Mouse (Mus musculus) cerebellum, postnatal 14 days (tissue): ENCODE measurements around the gene Cxcr5.

ENCODE experiments used
- DNase-seq, 2 experiments: peaks; one replicate each; pipeline ENCODE4 v3.0.0; 2021; ENCODE audit warnings: mixed read lengths in 2 of 2

Cxcr5 gene

DNA sequence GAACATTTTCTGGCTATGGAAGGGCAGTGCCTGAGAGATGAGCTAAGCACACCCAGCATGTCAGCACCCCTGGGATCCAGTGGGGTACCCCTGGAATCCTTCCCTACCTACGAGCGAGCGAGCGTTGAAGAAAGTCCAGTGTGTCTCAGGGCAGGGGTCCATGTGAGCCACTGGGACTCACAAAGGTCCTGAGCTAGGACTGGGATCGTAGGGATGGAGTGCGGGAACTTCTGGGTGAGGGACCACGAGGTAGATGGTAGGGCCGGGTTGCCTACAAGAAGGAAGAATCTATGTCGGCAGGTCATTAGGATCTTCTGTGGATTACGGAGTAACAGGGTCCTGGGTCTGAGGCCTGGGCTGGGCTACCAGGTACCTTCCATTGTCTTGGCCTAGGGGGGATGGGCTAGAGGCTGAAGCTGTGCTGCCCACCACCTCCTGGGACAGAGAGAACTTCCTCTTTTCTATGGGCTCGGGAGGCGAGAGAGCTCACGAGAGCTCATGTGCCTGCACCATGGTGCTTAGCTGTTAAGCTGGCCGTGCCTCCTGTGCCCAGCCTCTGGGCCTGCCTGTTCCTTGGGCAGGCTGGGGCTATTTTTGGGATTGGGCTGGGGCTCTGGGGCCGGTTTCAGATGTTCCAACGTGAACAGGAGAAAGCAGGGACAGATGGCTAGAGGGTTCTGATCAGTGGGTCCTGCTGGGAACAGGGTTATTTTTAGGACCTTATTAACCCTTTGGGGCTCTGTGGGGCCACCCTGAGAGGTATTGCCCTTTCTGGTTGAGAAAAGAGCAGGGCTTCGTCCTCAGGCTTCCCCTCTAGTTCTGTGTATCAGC is 68.8 kb downstream of the Cxcr5 start:
- peak; percentile 74 to 77 for DNase-seq

GRCm38 (mm10) chr9:44491351-44491750 is 70.3 kb downstream of the Cxcr5 start:
- no peak for DNase-seq

DNA sequence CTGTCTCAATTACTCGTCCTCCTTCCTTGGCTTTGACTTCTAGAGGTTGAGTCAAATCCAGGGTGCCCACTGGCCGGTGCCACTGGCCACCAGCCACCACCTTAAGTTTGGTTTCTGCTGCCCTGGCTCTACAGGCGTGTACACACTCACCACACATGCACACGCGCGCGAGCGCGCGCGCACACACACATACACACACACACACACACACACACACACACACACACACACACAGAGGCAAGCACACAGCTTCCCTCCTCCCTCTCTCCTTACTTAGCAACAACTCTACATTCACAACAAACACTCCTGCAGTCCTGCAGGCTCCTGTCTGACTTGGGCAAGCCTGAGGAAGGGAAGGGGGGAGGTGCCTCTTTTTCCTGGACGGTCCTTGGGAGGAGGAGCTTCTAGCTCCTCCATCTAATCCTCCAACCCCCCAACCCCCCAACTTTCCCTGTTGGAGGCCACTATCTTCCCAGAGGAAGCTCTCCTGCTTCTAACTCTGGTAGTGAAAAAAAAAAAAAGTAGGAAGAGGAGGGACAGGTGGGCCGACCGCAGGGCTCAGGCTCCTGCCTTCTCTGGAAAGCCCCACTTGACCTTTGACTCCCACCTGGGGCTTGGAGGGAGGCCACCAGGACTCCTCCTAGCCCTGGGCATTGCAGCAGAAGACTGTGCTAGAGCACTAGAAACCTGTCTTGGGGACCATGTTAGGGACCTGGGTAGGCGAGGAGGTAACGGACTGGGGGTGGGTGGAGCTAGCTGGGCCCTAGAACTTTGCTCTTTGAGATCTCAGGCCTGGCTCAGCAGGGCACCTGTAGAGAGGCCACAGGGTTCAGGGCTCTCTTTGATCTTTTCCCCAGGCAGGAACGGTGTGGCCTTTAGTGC is 71.3 kb downstream of the Cxcr5 start:
- peak in 1 of 2 experiments; percentile 49 for DNase-seq

DNA sequence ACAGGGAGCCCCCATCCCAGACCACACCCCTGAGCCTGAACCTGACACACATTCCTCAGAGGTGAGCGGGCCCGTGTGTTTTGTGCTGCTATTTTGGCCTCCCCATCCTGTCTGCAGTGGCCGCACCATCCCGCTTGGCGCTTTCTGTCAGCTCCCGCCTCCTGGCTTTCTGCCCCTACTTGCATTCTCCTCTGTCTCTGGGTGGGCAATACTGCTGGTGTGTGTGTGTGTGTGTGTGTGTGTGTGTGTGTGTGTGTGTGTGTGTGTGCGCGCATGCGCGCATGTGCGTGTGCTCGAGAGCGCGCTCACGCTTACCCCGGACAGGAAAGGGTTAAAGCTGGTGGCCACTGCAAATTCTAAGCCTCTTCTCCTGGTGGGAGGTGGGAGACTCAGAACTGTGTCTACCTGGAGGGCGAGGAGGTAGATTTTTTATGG is 72.0 kb downstream of the Cxcr5 start:
- DNase-seq, result peak; percentile 74 to 81

GRCm38 (mm10) chr9:44488855-44489381 is 72.8 kb downstream of the Cxcr5 start:
- DNase-seq, result peak; percentile 64 to 65

GRCm38 (mm10) chr9:44488416-44488815 is 73.3 kb downstream of the Cxcr5 start:
- no peak for DNase-seq

DNA sequence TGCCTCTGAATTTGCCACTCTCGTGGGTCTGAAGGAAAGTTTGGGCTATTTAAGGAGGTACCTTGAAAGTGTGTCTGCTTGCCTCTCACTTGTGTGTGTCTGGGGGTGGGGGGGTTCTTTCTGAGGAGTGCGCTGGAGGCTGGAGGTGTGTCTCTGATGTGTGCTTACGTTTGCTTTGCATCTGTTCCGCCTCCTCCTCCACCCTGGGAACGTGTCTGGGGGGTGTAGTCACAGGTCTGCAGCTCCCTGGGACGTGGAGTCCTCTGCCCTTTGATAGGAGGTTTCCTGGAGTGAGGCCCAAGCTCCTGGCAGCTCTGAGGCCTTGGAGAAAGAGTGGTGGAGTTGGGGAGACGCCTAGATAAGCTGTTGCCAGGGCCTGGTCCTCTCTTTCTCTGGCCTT is 74.2 kb downstream of the Cxcr5 start:
- peak in 1 of 2 experiments; percentile 35 for DNase-seq

GRCm38 (mm10) chr9:44486741-44487421 is 74.8 kb downstream of the Cxcr5 start:
- DNase-seq, result peak in 1 of 2 experiments; percentile 36

DNA sequence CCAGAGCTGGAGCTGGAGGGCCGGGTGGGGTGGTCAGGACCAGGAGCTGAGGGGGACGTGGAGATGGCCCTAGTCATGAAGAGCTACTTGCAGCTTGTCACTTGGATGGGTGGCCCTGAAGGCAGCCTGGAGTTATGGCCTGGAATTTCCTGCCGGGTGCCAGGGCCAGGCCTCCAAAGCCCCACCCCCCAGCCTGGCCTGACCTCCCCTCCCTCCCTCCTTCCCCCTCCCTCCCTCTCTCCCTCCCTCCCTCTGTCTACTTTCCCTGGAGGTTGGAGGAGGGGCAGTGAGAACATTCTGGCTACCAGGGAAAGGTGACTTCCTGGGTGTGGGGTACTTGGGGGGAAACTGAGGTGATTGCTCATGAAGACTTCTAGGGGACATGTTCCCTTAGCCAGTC is 75.3 kb downstream of the Cxcr5 start:
- DNase-seq, result peak in 1 of 2 experiments; percentile 22

GRCm38 (mm10) chr9:44485516-44486161 is 76.0 kb downstream of the Cxcr5 start:
- peak in 1 of 2 experiments; percentile 20 for DNase-seq

DNA sequence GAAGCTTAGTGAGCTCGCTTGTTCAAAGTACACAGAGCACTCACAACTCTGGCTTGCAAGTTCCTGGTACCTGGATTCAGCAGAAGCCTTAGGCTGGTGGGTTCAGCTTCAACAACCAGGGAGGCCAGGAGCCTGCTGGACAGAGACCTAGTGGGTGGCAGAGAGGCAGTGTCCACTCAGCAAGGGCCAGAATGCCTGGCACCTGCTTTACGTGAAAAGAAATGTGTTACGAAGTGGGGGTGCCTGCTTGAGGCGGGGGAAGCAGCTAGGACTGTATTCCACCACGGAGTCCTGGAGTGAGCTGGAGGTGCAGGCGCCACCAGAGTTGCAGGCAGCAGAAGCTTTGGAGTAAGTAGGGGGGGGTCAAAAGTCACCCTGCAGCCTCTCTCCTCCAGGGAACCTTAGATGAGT is 76.6 kb downstream of the Cxcr5 start:
- DNase-seq, result no peak

DNA sequence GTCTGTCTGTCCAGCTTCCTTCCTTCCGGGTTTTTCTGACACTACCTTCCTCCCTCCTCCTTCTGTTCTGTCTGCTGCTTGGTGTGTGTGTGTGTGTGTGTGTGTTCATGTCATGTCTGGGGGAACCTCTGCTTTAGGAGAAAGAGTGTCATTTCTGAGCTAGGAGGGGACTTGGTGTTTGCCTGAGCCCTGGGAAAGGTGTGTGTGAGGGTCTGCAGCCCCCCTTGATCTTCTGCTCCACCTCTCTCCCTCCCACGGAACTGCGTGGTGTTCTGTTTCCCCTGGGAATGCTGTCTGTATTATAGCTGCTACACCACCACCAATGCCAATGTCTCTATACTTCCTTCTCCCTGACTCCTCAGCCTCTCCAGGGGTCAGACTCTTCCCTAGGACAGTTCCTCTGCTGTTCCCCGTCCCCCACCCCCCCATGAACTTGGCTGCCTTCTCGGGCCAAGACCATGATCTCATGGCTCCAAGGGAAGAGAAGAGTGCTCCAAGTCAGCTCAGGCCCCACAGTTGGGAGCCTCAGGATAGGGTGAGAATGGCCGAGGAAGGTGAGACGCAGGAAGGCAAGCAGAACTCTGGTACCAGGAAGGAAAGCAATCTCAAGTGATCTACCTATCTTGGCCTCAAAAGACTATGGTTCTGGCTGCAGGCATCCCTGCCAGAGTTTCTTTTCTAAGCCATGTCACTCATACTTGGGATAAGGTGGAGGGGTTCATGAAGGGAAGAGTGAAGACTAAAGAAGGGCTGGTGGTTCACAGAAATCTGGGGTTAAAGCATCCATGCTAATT is 77.2 kb downstream of the Cxcr5 start:
- DNase-seq, result no peak

DNA sequence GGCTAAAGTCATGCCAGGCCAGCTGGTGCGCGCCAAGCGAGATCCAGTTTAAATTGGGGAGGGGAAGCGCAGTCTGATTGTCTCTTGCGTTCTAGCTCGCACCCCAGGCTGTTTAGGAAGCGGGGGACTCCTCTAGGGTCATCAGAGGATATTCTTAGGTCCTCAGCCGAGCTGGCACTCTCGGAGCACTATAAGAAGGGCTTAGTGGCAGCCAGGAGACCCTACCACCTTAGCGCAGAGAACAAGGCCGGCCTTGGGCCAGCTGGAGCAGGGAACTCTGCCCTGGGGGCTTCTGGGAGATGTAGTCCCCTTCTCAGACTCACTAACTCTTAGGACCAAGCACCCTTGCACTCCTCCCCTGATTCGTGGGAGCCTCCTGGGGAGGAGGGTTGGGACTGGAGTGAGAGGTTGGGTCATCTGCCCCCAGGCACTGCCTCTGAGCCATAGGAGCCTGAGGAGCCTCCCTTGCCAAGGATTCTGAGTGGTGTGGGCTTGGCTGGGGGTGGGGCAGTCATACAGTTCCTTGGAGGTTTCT is 78.1 kb downstream of the Cxcr5 start:
- peak; percentile 79 to 81 for DNase-seq

DNA sequence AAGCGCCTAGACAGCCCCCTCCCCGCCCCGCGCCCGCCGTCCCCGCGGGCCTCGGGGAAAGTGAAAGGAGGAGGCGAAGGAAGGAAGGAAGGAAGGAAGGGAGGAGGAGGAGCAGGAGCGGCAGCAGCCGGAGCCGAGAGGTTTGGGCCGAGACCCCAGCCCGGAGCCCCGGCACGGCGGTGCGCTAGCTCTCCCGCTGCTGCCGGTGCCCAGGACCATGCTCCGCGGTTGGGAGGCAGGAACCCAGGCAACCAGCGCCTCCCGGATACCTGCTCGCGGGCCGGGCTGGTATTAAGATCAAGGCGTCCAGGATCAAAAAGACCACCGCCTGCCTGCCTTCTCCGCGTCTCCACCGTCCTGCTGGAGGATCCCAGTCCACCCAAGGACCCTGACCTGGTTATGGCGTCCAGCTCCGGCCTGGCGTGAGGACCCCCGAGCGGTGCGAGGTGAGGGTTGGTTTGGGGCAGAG is 78.6 kb downstream of the Cxcr5 start:
- DNase-seq, result no peak

GRCm38 (mm10) chr9:44482552-44482951 is 79.1 kb downstream of the Cxcr5 start, which contains the start of gene Bcl9l:
Gene Bcl9l (plus strand): TSS chr9:44482825.
- DNase-seq, result peak; percentile 96 to 97

GRCm38 (mm10) chr9:44482112-44482511 is 79.6 kb downstream of the Cxcr5 start:
- DNase-seq, result no peak

GRCm38 (mm10) chr9:44479628-44480428 is 81.8 kb downstream of the Cxcr5 start:
- DNase-seq, result peak; percentile 93 to 95

DNA sequence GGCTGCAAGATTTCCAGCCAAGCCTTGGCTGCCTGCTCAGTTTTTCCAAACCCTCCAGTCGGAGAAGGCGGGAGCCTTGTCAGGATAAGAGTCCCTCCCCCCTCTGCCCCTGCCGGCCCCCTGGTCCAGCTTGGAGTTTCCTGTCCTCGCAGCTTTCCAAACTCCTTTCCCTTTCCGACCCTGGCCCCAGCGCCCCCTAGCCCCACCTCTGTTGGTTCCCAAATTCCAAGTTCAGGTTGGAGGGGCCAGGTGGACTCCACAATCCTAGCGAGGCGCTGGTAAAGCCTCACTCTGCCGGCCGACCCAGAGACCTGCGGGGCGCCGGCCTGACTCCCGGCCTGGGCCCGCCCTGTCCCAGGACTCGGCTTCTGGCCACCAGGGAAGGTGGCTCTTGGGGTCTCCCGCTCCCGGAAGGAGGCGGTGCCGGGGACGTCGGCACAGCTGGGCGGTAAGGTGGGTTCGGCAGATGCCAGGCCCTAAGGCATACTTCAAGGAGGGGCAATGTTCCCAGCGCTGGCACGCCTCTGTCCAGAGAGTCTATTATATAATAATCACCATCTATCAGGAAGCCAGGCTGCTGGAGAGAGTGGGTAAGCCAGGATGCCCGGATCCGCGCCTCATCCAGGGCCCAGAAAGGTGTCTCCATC is 82.6 kb downstream of the Cxcr5 start:
- DNase-seq, result peak; percentile 88 to 89

GRCm38 (mm10) chr9:44478229-44478921 is 83.3 kb downstream of the Cxcr5 start:
- DNase-seq, result peak; percentile 91
